In the genomic region with DNA sequence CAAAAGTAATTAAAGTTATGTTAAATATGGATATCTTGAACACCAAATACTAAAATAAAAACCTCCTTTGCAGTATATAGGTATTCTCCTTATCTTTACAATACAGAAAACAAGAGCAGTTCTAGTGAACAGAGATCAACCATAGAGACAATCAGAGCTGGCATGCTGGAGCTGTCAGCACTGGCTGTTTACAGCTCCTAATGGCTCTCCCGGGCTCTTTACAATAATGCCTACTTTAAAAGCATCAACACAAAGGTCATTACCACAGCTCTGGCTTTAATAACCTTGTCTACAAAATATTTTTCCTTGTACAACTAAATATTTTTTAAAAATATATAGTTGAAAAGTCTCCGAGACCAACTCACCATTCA, we compare ENCODE assay signal across 9 mouse cellular contexts. TPM values are rescaled to one million over a fixed set of nuclear protein-coding genes. Genes with fewer than 3 reads are reported as not detected.
A peak's percentile ranks its signal among the peaks of the same experiment; 100 is the strongest.
DNase-seq lines count a peak whose midpoint lies in the region; ATAC-seq lines count a peak whose summit lies in the region.
"Had no signal": no experiment of that assay in that cellular context is flagged by ENCODE, and none has a peak within 500 bp of the region (broad histone marks: within the 10 kb centered on the region; RNA-seq: fewer than 3 reads in every experiment).

No protein-coding gene starts in this region.

- no peaks in the 10 kb centered on the region for H3K36me3 ChIP-seq in heart, embryonic 12.5 days
- H3K36me3 ChIP-seq in embryonic facial prominence, embryonic 14.5 days (ENCODE audit: control insufficient read depth, insufficient read depth, low read length) = 0 out of 2 replicates have a peak, but pooled peaks cover 5% of the 10 kb centered on the region
- no peaks in the 10 kb centered on the region for H3K36me3 ChIP-seq in hindbrain, embryonic 15.5 days
- 0 out of 2 replicates have a peak, but pooled peaks cover 4% of the 10 kb centered on the region for H3K36me3 ChIP-seq in midbrain, embryonic 16.5 days (ENCODE audit: control insufficient read depth, insufficient read depth, low read length)
- H3K36me3 ChIP-seq in kidney, embryonic 14.5 days (ENCODE audit: control insufficient read depth, insufficient read depth, low read length) = no peaks in the 10 kb centered on the region

- DNase-seq in heart, postnatal 36 days = no peak
- no peak for DNase-seq in embryonic facial prominence, embryonic 14.5 days (ENCODE audit: low spot score)
- DNase-seq in testis, postnatal 14 days (ENCODE audit: low spot score) = no peak
- no peak for DNase-seq in B cell, adult 2 months
- DNase-seq: lung, adult 18-20 months had no signal

- H3K4me3 ChIP-seq in heart, embryonic 12.5 days = peak overlapping the region; percentile 34
- peak overlapping the region; percentile 17; the same call in 1 of the 2 replicates for H3K4me3 ChIP-seq in embryonic facial prominence, embryonic 14.5 days (ENCODE audit: low read depth, low read length)
- H3K4me3 ChIP-seq in hindbrain, embryonic 15.5 days = peak overlapping the region; percentile 51
- peak overlapping the region; percentile 52 for H3K4me3 ChIP-seq in midbrain, embryonic 16.5 days (ENCODE audit: low read depth, low read length)
- no peak overlapping the region for H3K4me3 ChIP-seq in kidney, embryonic 14.5 days (ENCODE audit: low read length)

- ATAC-seq in heart, embryonic 12.5 days (ENCODE audit: insufficient number of reproducible peaks, low FRiP score) = no peak
- ATAC-seq in embryonic facial prominence, embryonic 14.5 days (ENCODE audit: low read depth) = no peak
- ATAC-seq in hindbrain, embryonic 15.5 days (ENCODE audit: low FRiP score, low read depth) = no peak
- ATAC-seq in midbrain, embryonic 16.5 days = peak; percentile 63
- ATAC-seq in kidney, embryonic 14.5 days (ENCODE audit: low FRiP score, low TSS enrichment) = no peak

- H3K4me1 ChIP-seq in heart, embryonic 12.5 days (replicated peaks) = peaks cover 39% of the 10 kb centered on the region
- H3K4me1 ChIP-seq in embryonic facial prominence, embryonic 14.5 days (ENCODE audit: control insufficient read depth, insufficient read depth, low read length) = peaks cover 14% of the 10 kb centered on the region
- H3K4me1 ChIP-seq in hindbrain, embryonic 15.5 days (replicated peaks) = peaks cover 43% of the 10 kb centered on the region
- peaks cover 35% of the 10 kb centered on the region for H3K4me1 ChIP-seq in midbrain, embryonic 16.5 days (ENCODE audit: control insufficient read depth, insufficient read depth, low read length)
- H3K4me1 ChIP-seq in kidney, embryonic 14.5 days (ENCODE audit: control insufficient read depth, insufficient read depth, low read length) = no peaks in the 10 kb centered on the region; the same call in 1 of the 2 replicates

- H3K4me2 ChIP-seq in heart, embryonic 12.5 days = peak overlapping the region; percentile 70
- peak overlapping the region; percentile 41; the same call in 1 of the 2 replicates for H3K4me2 ChIP-seq in embryonic facial prominence, embryonic 14.5 days (ENCODE audit: low read depth, low read length)
- H3K4me2 ChIP-seq in hindbrain, embryonic 15.5 days = peak overlapping the region; percentile 58
- peak overlapping the region; percentile 64 for H3K4me2 ChIP-seq in midbrain, embryonic 16.5 days (ENCODE audit: low read length)
- H3K4me2 ChIP-seq in kidney, embryonic 14.5 days (replicated peaks; ENCODE audit: low read depth, low read length) = no peak overlapping the region

- intact Hi-C loops in heart, postnatal 36 days (cut with DNase I) = no loop called here

- H3K27ac ChIP-seq in heart, embryonic 12.5 days (ENCODE audit: poor library complexity, severe bottlenecking) = no peak overlapping the region
- H3K27ac ChIP-seq in embryonic facial prominence, embryonic 14.5 days (replicated peaks; ENCODE audit: low read depth, low read length) = no peak overlapping the region
- H3K27ac ChIP-seq in hindbrain, embryonic 15.5 days (replicated peaks) = peak overlapping the region; percentile 93
- H3K27ac ChIP-seq in midbrain, embryonic 16.5 days (ENCODE audit: low read length) = peak overlapping the region; percentile 96
- H3K27ac ChIP-seq in kidney, embryonic 14.5 days (ENCODE audit: low read depth, low read length) = no peak overlapping the region

- H3K9ac ChIP-seq in heart, embryonic 12.5 days = no peak overlapping the region
- H3K9ac ChIP-seq in embryonic facial prominence, embryonic 14.5 days (ENCODE audit: low read depth, low read length) = no peak overlapping the region; the same call in 1 of the 2 replicates
- H3K9ac ChIP-seq in hindbrain, embryonic 15.5 days = peak overlapping the region; percentile 62
- H3K9ac ChIP-seq in midbrain, embryonic 16.5 days (ENCODE audit: low read depth, low read length) = peak overlapping the region; percentile 67
- no peak overlapping the region for H3K9ac ChIP-seq in kidney, embryonic 14.5 days (ENCODE audit: low read depth, low read length)

- H3K27me3 ChIP-seq in heart, embryonic 12.5 days (replicated peaks) = no peaks in the 10 kb centered on the region
- H3K27me3 ChIP-seq in embryonic facial prominence, embryonic 14.5 days (replicated peaks; ENCODE audit: control insufficient read depth, insufficient read depth, low read length) = no peaks in the 10 kb centered on the region
- H3K27me3 ChIP-seq in hindbrain, embryonic 15.5 days = no peaks in the 10 kb centered on the region
- no peaks in the 10 kb centered on the region for H3K27me3 ChIP-seq in midbrain, embryonic 16.5 days (ENCODE audit: control insufficient read depth, insufficient read depth, low read depth, low read length)
- no peaks in the 10 kb centered on the region for H3K27me3 ChIP-seq in kidney, embryonic 14.5 days (ENCODE audit: control insufficient read depth, insufficient read depth, low read length)

- 32% methylated on average over 2 of the region's 2 CpGs for WGBS in heart, embryonic 12.5 days
- WGBS in embryonic facial prominence, embryonic 14.5 days = 38% methylated on average over 2 of the region's 2 CpGs
- WGBS in hindbrain, embryonic 15.5 days = 5% methylated on average over 2 of the region's 2 CpGs
- 1% methylated on average over 2 of the region's 2 CpGs for WGBS in midbrain, embryonic 16.5 days
- WGBS in kidney, embryonic 14.5 days = 56% methylated on average over 2 of the region's 2 CpGs

- H3K9me3 ChIP-seq in heart, embryonic 12.5 days (replicated peaks) = no peaks in the 10 kb centered on the region
- no peaks in the 10 kb centered on the region for H3K9me3 ChIP-seq in embryonic facial prominence, embryonic 14.5 days (ENCODE audit: control insufficient read depth, low read length)
- no peaks in the 10 kb centered on the region for H3K9me3 ChIP-seq in hindbrain, embryonic 15.5 days
- H3K9me3 ChIP-seq in midbrain, embryonic 16.5 days (replicated peaks; ENCODE audit: control insufficient read depth, low read length, poor library complexity, severe bottlenecking) = no peaks in the 10 kb centered on the region
- H3K9me3 ChIP-seq in kidney, embryonic 14.5 days (ENCODE audit: control insufficient read depth, low read length) = no peaks in the 10 kb centered on the region

RNA-seq across cellular contexts. Expression of a gene that starts 43.2 kb away (rescaled TPM):
- 64.8 and 66.0 TPM in 2 replicates for polyA plus RNA-seq in heart, embryonic 12.5 days (2016; fragmentation: Nextera tagmentation; extraction: Ambion mirVana)
- total RNA-seq in heart, postnatal 36 days (2021) = 10 to 100 TPM; 60.6 to 62.4 TPM
- 69.1 and 72.9 TPM in 2 replicates for polyA plus RNA-seq in embryonic facial prominence, embryonic 14.5 days (2014; fragmentation: Nextera tagmentation; extraction: Ambion mirVana)
- polyA plus RNA-seq in hindbrain, embryonic 15.5 days (2015; fragmentation: Nextera tagmentation; extraction: Ambion mirVana) = 181 and 186 TPM in 2 replicates
- polyA plus RNA-seq in midbrain, embryonic 16.5 days (2015; fragmentation: Nextera tagmentation; extraction: Ambion mirVana) = 218 and 228 TPM in 2 replicates
- 29.3 and 65.2 TPM in 2 replicates for polyA plus RNA-seq in kidney, embryonic 14.5 days (2014; fragmentation: Nextera tagmentation; extraction: Ambion mirVana)

Comparison
In these comparisons a context has a peak if more than half of its experiments do, and no peak if none do; other contexts are left out.
1. H3K27ac ChIP-seq: peak in hindbrain, embryonic 15.5 days (single experiment) and midbrain, embryonic 16.5 days (single experiment); none in heart, embryonic 12.5 days (single experiment), embryonic facial prominence, embryonic 14.5 days (single experiment) and kidney, embryonic 14.5 days (single experiment).
2. H3K9ac ChIP-seq: peak in hindbrain, embryonic 15.5 days (single experiment) and midbrain, embryonic 16.5 days (single experiment); none in heart, embryonic 12.5 days (single experiment), embryonic facial prominence, embryonic 14.5 days (single experiment) and kidney, embryonic 14.5 days (single experiment).